Mouse (Mus musculus): Measurements from ENCODE around the gene Hist1h2bn. TPM values are rescaled to one million over a fixed set of nuclear protein-coding genes. Genes with fewer than 3 reads are reported as not detected.
"Not testable (repeated sequence)": the region's sequence is repeated elsewhere in the genome, so short reads cannot be mapped to it uniquely, and the experiment has no call there.

Hist1h2bn gene
- polyA plus RNA-seq, 1 experiment from 2014 or later = 1.8 TPM

DNA sequence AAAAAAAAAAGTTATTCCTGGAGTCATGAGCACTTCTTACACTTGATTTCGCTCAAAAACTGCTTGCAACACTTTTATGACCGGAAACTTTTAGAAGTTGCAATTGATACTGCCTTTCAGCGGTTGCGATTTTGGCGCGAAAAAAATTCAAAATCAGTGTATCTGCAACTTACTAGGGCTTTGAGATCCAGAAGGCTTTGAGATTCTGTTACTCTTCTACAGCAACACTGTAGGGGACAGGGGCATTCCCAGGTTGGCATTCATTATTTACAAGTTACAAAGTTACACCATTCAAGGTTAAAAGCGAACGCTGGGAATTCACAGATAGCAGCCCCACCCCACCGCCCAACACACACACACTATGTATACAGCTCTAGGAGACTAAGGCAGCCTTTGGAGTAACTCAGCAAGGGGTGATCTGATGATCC is 29.8 kb downstream of the Hist1h2bn start:
- Histone ChIP-seq H3K9me3 (ENCODE audit: control insufficient read depth, low read length) (no peaks in the 10 kb centered on the region), H3K27ac (replicated peaks; ENCODE audit: low read depth, low read length) (peak overlapping the region; percentile 89), H3K27me3 (ENCODE audit: control insufficient read depth, insufficient read depth, low read length) (no peaks in the 10 kb centered on the region), H3K36me3 (ENCODE audit: control insufficient read depth, insufficient read depth, low read length) (no peaks in the 10 kb centered on the region), H3K4me3 (ENCODE audit: low read depth, low read length) (peak overlapping the region; percentile 36), H3K9ac (ENCODE audit: low read length) (peak overlapping the region; percentile 35), H3K4me1 (ENCODE audit: control insufficient read depth, insufficient read depth, low read length) (peaks cover 8% of the 10 kb centered on the region; the same call in 1 of the 2 replicates), H3K4me2 (ENCODE audit: low read depth, severe bottlenecking) (peak overlapping the region; percentile 50)
- 3% methylated on average over 9 of the region's 9 CpGs for WGBS
- DNase-seq (ENCODE audit: low spot score) (peak; percentile 65), ATAC-seq (ENCODE audit: insufficient number of reproducible peaks, low FRiP score, low TSS enrichment, low read depth) (no peak)

DNA sequence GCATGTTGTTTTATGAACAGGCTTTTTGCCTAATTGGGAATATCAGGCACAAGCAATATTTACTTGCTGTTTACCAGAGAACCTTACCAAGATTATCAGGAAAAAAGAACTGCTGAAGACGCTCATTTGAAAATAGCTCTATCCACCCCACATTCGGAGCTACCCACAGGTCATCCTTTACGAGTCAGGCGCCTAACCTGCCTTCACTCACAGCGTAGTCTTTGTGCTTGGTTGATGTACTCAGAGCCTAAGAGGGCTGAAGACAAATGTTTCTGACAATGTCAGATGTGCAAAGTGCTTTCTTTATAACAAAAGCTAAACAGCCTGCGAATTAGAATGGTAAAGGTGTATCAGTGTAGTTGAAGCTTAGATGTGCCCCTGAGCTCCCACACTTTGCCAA is 30.4 kb downstream of the Hist1h2bn start:
- H3K9me3 ChIP-seq (ENCODE audit: control insufficient read depth, low read length) = no peaks in the 10 kb centered on the region
- peak overlapping the region; percentile 89 for H3K27ac ChIP-seq (replicated peaks; ENCODE audit: low read depth, low read length)
- H3K27me3 ChIP-seq (ENCODE audit: control insufficient read depth, insufficient read depth, low read length) = no peaks in the 10 kb centered on the region
- WGBS = 27% methylated on average over 6 of the region's 6 CpGs
- no peak overlapping the region for H3K4me3 ChIP-seq (ENCODE audit: low read depth, low read length)
- H3K9ac ChIP-seq (ENCODE audit: low read length) = peak overlapping the region; percentile 35
- no peaks in the 10 kb centered on the region for H3K36me3 ChIP-seq (ENCODE audit: control insufficient read depth, insufficient read depth, low read length)
- no peak for ATAC-seq (ENCODE audit: insufficient number of reproducible peaks, low FRiP score, low TSS enrichment, low read depth)
- peak overlapping the region; percentile 50 for H3K4me2 ChIP-seq (ENCODE audit: low read depth, severe bottlenecking)
- peaks cover 8% of the 10 kb centered on the region; the same call in 1 of the 2 replicates for H3K4me1 ChIP-seq (ENCODE audit: control insufficient read depth, insufficient read depth, low read length)
- DNase-seq (ENCODE audit: low spot score) = peak; percentile 27

DNA sequence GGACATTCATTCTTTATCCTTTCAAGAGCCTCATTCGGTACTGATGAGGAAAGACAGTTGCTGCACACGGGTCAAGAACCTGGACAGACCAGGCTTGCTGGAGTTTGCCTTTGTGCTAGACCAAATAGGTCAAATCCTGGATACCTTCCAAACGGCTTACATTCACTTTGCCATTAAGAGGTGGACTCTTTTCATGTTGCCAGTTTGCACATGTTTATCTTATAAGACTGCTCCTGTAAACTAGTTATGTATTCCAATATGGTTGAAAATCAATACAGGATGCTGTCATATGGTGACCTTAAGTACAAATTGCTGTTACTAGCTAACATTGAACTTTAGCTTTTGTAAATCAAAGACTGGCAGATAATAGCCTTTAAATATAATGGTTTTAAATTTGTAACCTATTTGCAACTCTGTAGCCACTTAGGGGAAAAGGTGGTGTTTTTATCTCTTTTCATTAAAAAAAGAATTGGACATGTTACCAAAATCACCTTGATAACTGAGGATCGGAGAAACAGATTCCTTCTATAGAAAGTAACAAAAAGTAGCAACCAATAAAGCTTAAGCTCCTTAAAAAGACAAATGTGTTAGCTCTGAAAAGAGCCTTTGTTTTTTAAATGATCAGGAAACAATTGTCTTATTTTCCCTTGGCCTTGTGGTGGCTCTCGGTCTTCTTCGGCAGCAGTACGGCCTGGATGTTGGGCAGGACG is 32.4 kb downstream of the Hist1h2bn start:
- 7% methylated on average over 8 of the region's 8 CpGs for WGBS
- H3K9me3 ChIP-seq (ENCODE audit: control insufficient read depth, low read length) = no peaks in the 10 kb centered on the region
- no peaks in the 10 kb centered on the region for H3K36me3 ChIP-seq (ENCODE audit: control insufficient read depth, insufficient read depth, low read length)
- peak; percentile 69 for DNase-seq (ENCODE audit: low spot score)
- peak overlapping the region; percentile 93 for H3K27ac ChIP-seq (replicated peaks; ENCODE audit: low read depth, low read length)
- H3K4me2 ChIP-seq (ENCODE audit: low read depth, severe bottlenecking) = peak overlapping the region; percentile 42
- H3K27me3 ChIP-seq (ENCODE audit: control insufficient read depth, insufficient read depth, low read length) = no peaks in the 10 kb centered on the region
- H3K4me1 ChIP-seq (ENCODE audit: control insufficient read depth, insufficient read depth, low read length) = peaks cover 8% of the 10 kb centered on the region; the same call in 1 of the 2 replicates
- peak overlapping the region; percentile 63 for H3K9ac ChIP-seq (ENCODE audit: low read length)
- peak overlapping the region; percentile 28 for H3K4me3 ChIP-seq (ENCODE audit: low read depth, low read length)
- ATAC-seq (ENCODE audit: insufficient number of reproducible peaks, low FRiP score, low TSS enrichment, low read depth) = no peak

DNA sequence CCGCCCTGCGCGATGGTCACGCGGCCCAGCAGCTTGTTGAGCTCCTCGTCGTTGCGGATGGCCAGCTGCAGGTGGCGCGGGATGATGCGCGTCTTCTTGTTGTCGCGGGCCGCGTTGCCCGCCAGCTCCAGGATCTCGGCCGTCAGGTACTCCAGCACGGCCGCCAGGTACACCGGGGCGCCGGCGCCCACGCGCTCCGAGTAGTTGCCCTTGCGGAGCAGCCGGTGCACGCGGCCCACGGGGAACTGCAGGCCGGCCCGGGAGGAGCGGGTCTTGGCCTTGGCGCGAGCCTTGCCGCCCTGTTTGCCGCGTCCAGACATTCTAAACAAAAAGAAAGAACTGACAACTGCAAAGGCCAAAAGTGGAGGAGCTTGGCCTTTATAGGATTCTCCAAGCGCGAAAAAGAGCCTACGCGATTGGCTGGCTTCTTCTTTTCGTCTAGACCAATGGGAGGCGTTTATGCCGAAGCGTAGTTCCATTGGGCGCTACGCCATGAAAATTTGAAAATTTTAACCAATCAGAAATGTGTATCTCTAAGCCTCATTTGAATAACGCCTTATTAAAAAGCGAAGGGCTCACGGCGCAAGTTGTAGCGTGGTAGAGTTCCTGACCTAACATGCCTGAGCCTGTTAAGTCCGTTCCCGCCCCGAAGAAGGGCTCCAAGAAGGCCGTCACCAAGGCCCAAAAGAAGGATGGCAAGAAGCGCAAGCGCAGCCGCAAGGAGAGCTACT is 33.1 kb downstream of the Hist1h2bn start, which contains the start of the genes Hist1h2an and Hist1h2bp:
Hist1h2an (minus strand) TSS at position 320 of the 731 bp plus-strand sequence.
Hist1h2bp (plus strand) TSS at position 563 of the 731 bp plus-strand sequence.
- not testable (repeated sequence) for H3K36me3 ChIP-seq (ENCODE audit: control insufficient read depth, insufficient read depth, low read length); H3K9me3 ChIP-seq (ENCODE audit: control insufficient read depth, low read length); H3K4me1 ChIP-seq (ENCODE audit: control insufficient read depth, insufficient read depth, low read length); H3K27me3 ChIP-seq (ENCODE audit: control insufficient read depth, insufficient read depth, low read length)
- peak within 1 kb of the TSS; percentile 45 for H3K4me2 ChIP-seq (ENCODE audit: low read depth, severe bottlenecking)
- H3K9ac ChIP-seq (ENCODE audit: low read length) = peak within 1 kb of the TSS; percentile 63
- DNase-seq (ENCODE audit: low spot score) = peak; percentile 92
- under 1% methylated on average over 32 of the region's 63 CpGs for WGBS
- peak within 1 kb of the TSS; percentile 93 for H3K27ac ChIP-seq (replicated peaks; ENCODE audit: low read depth, low read length)
- H3K4me3 ChIP-seq (ENCODE audit: low read depth, low read length) = peak within 1 kb of the TSS; percentile 28
- peak; percentile 95 for ATAC-seq (ENCODE audit: insufficient number of reproducible peaks, low FRiP score, low TSS enrichment, low read depth)

DNA sequence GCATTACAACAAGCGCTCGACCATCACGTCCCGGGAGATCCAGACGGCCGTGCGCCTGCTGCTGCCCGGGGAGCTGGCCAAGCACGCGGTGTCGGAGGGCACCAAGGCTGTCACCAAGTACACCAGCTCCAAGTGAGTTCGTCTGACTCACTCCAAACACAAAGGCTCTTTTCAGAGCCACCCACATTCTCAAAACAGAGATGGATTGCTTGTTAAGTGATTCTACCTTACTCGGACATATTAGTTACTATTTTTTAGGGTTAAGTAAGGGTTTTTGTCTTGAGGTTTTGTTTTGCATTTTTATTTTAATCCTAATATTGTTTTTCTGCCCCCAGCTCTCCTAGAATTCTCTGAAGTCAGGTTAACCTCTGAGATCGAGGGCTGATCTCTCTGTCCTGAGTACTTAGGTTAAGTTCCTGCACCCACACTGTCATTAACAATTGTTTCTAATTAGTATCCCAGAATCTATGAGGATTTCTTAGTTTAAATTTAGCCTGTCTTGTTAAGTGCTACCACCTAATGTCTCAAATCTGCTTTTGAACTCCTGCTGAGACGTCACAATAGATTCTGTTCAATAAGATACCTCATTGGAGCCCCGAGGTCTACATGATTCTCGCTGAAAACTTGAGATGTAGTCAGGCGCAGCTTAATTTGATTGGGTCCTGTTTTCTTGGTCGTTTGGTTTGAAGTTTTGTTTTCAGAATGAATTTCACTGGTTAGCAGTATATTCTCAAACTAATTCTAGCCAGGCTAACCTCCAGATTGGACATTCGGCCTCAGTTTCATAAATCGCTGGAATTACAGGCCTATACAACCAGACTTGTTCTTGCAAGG is 34.1 kb downstream of the Hist1h2bn start:
- peak overlapping the region; percentile 52 for H3K9ac ChIP-seq (ENCODE audit: low read length)
- peak overlapping the region; percentile 15; the same call in 1 of the 2 replicates for H3K4me3 ChIP-seq (ENCODE audit: low read depth, low read length)
- DNase-seq (ENCODE audit: low spot score) (peak; percentile 54), ATAC-seq (ENCODE audit: insufficient number of reproducible peaks, low FRiP score, low TSS enrichment, low read depth) (no peak)
- H3K27me3 ChIP-seq (ENCODE audit: control insufficient read depth, insufficient read depth, low read length) = no peaks in the 10 kb centered on the region
- H3K4me1 ChIP-seq (ENCODE audit: control insufficient read depth, insufficient read depth, low read length) = peaks cover 8% of the 10 kb centered on the region; the same call in 1 of the 2 replicates
- WGBS = 17% methylated on average over 14 of the region's 21 CpGs
- H3K9me3 ChIP-seq (ENCODE audit: control insufficient read depth, low read length) = no peaks in the 10 kb centered on the region
- peak overlapping the region; percentile 93 for H3K27ac ChIP-seq (replicated peaks; ENCODE audit: low read depth, low read length)
- no peaks in the 10 kb centered on the region for H3K36me3 ChIP-seq (ENCODE audit: control insufficient read depth, insufficient read depth, low read length)
- peak overlapping the region; percentile 45 for H3K4me2 ChIP-seq (ENCODE audit: low read depth, severe bottlenecking)

DNA sequence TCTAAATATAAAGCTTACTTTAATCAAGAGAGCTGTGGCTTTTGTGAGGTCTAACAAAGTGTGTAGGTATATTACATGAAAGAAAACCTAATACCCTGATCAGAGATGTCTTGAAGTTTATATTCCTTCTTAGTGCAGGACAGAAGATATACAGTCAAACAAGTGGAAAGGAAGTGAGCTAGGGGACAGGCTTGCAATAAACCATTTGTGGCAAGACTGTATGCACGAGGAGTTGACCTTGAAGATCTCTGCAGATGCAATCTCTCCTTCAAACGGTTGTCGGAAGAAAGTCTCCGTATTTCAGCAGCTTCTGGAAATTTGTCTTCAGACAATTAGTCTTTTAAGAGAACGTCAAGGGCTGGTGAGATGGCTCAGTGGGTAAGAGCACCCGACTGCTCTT is 36.0 kb downstream of the Hist1h2bn start:
- Histone ChIP-seq H3K27me3 (ENCODE audit: control insufficient read depth, insufficient read depth, low read length) (no peaks in the 10 kb centered on the region), H3K4me3 (ENCODE audit: low read depth, low read length) (no peak overlapping the region), H3K9ac (ENCODE audit: low read length) (no peak overlapping the region), H3K36me3 (ENCODE audit: control insufficient read depth, insufficient read depth, low read length) (no peaks in the 10 kb centered on the region), H3K9me3 (ENCODE audit: control insufficient read depth, low read length) (no peaks in the 10 kb centered on the region), H3K4me2 (ENCODE audit: low read depth, severe bottlenecking) (no peak overlapping the region), H3K27ac (replicated peaks; ENCODE audit: low read depth, low read length) (no peak overlapping the region), H3K4me1 (ENCODE audit: control insufficient read depth, insufficient read depth, low read length) (0 out of 2 replicates have a peak, but pooled peaks cover 2% of the 10 kb centered on the region)
- WGBS = 53% methylated on average over 6 of the region's 6 CpGs
- ATAC-seq (ENCODE audit: insufficient number of reproducible peaks, low FRiP score, low TSS enrichment, low read depth) (no peak), DNase-seq (ENCODE audit: low spot score) (no peak)

DNA sequence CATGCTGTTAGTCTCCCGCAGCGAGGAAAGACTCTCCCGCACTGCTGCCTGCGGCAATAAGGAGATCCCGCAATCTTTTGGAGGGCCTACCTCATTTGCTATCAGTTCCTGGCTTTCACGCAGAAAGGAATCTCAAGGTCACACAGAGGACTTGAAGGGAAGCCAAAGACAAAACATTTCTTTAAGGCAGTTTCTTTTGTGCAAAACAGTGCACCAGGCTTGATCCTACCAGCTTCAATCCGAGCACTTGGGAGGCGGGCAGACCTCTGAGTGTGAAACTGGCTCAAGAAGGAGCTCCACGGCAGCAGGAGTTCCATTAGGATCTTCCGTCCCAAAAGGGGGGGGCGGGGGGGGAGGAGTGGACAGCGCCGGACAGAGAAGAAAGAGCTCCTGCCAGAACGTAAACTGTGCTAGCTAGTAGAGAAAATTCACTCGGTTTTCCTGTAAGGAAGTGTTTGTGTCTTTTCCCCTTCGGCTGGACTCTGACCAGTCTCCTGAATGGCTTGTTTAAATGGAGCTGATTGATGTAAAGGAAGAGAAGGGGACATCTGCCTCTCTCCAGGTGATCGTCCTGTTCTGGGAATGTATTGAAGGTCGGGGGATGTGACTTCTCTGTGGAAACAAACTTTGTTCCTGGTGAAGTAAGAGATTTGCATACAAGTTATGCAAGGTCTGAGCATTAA is 36.8 kb downstream of the Hist1h2bn start:
- Histone ChIP-seq H3K9ac (ENCODE audit: low read length) (0 out of 2 replicates have a peak overlapping the region, but pooled peaks have one; percentile 3), H3K9me3 (ENCODE audit: control insufficient read depth, low read length) (no peaks in the 10 kb centered on the region), H3K4me2 (ENCODE audit: low read depth, severe bottlenecking) (peak overlapping the region; percentile 8; the same call in 1 of the 2 replicates), H3K27me3 (ENCODE audit: control insufficient read depth, insufficient read depth, low read length) (no peaks in the 10 kb centered on the region), H3K27ac (replicated peaks; ENCODE audit: low read depth, low read length) (no peak overlapping the region), H3K4me3 (ENCODE audit: low read depth, low read length) (no peak overlapping the region), H3K36me3 (ENCODE audit: control insufficient read depth, insufficient read depth, low read length) (no peaks in the 10 kb centered on the region), H3K4me1 (ENCODE audit: control insufficient read depth, insufficient read depth, low read length) (0 out of 2 replicates have a peak, but pooled peaks cover 2% of the 10 kb centered on the region)
- ATAC-seq (ENCODE audit: insufficient number of reproducible peaks, low FRiP score, low TSS enrichment, low read depth) = no peak
- 10% methylated on average over 18 of the region's 18 CpGs for WGBS
- DNase-seq (ENCODE audit: low spot score) = peak; percentile 38

Data from limb, embryonic 11.5 days (tissue).